Mouse (Mus musculus) C2C12 (cell line): ENCODE measurements at regions not wholly inside any gene's neighbourhood (a gene's known extent, or its start where the extent isn't known, plus 50 kb on each side); places are given as distances from the start of the nearest gene placed in this dataset.

Experiments
- H3K27me3 ChIP-seq: one replicate; pipeline ENCODE4 v1.6.1; 2011; ENCODE audit not compliant: control insufficient read depth, insufficient read depth, insufficient read length
- H3K36me3 ChIP-seq: one replicate; pipeline ENCODE4 v1.6.1; 2011; ENCODE audit not compliant: control insufficient read depth, insufficient read depth
- H3K4me3 ChIP-seq: one replicate; pipeline ENCODE4 v1.5.1; 2011; ENCODE audit warnings: mild to moderate bottlenecking, control low read depth; ENCODE audit not compliant: poor library complexity, insufficient read depth, severe bottlenecking
- H3K79me2 ChIP-seq: one replicate; pipeline ENCODE4 v1.6.1; 2011; ENCODE audit not compliant: control insufficient read depth, insufficient read depth
- H3K79me3 ChIP-seq: one replicate; pipeline ENCODE4 v1.6.1; 2011; ENCODE audit warnings: low read depth, control low read depth
- H3ac ChIP-seq: one replicate; pipeline ENCODE3; 2011; ENCODE audit warnings: low read depth; ENCODE audit not compliant: control insufficient read depth, insufficient read length
- CEBPB ChIP-seq: IDR thresholded peaks from one replicate; pipeline ENCODE4 v1.6.1; 2011; ENCODE audit warnings: low read depth, mild to moderate bottlenecking, control low read depth, moderate library complexity
- CTCF ChIP-seq: IDR thresholded peaks from one replicate; pipeline ENCODE4 v1.5.1; 2011; ENCODE audit not compliant: control insufficient read depth, insufficient read depth, insufficient read length
- FOSL1 ChIP-seq: IDR thresholded peaks from one replicate; pipeline ENCODE4 v1.8.0; 2011; ENCODE audit warnings: mild to moderate bottlenecking, low read length; ENCODE audit not compliant: poor library complexity, insufficient read depth, severe bottlenecking
- MAX ChIP-seq: IDR thresholded peaks from one replicate; pipeline ENCODE4 v1.6.1; 2011; ENCODE audit warnings: mild to moderate bottlenecking, control low read depth
- MYOD1 ChIP-seq: IDR thresholded peaks from one replicate; pipeline ENCODE4 v1.6.1; 2011; ENCODE audit warnings: low read depth; ENCODE audit not compliant: control insufficient read depth, insufficient read length
- MYOG ChIP-seq: IDR thresholded peaks from one replicate; pipeline ENCODE4 v1.6.1; 2011; ENCODE audit not compliant: control insufficient read depth, insufficient read length; ENCODE audit errors: extremely low read depth
- USF1 ChIP-seq: IDR thresholded peaks from one replicate; pipeline ENCODE4 v1.6.1; 2011; ENCODE audit warnings: low read depth, mild to moderate bottlenecking, control low read depth, moderate library complexity

DNA sequence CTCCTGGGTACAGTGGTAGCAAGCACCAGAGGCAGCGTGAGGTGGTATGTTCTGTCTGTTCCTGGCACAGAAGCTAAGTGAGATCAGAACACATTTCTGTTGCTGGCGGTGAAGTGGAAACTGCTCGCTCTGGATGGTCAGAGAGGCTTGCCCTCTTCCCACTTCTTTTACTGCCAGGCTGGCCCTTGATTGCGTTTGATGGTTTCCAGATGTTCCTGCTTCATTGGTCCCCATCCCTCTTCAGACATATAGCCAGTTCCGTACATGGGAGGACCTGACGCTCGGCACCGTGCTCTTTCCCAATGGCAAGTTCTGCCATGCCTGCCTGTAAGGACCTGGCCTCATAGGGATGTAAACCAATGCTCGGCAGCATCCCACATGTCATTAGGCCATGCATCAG lies 128.0 kb upstream of the Adamts16 start:
- no peak overlapping the region for H3K4me3 ChIP-seq
- H3ac ChIP-seq = no peak overlapping the region
- no peaks in the 10 kb centered on the region for H3K36me3 ChIP-seq
- TF ChIP-seq CTCF = no peak
- TF ChIP-seq MAX = no peak
- TF ChIP-seq MYOD1 = no peak
- TF ChIP-seq CEBPB = no peak
- TF ChIP-seq USF1 = no peak
- TF ChIP-seq FOSL1 = no peak
- no peak for TF ChIP-seq MYOG
- peaks cover 6% of the 10 kb centered on the region for H3K27me3 ChIP-seq
- no peaks in the 10 kb centered on the region for H3K79me3 ChIP-seq
- no peaks in the 10 kb centered on the region for H3K79me2 ChIP-seq

DNA sequence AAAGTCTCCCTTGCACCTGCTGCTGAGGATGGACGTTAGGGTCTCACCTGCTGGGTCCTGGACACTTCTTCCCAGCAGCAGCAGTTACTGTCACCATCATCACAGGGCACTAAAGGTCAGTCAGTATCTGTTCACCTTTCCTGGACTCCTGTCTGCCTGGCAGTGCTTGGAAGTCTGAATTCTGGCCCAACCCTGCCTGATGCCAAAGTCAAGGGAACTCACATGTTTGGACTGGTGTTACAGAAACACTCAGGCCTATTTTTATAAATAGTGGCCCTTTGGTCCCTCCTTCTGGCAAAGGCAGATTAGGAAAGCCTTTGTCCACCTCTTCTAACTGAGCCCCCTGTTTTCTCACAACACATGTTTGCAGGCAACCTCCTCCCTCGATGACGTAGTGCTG lies 126.2 kb upstream of the Adamts16 start:
- H3K79me3 ChIP-seq = no peaks in the 10 kb centered on the region
- H3K4me3 ChIP-seq = no peak overlapping the region
- H3K36me3 ChIP-seq = no peaks in the 10 kb centered on the region
- TF ChIP-seq MYOG (no peak), CEBPB (no peak), USF1 (no peak)
- H3K27me3 ChIP-seq = peaks cover 6% of the 10 kb centered on the region
- no peaks in the 10 kb centered on the region for H3K79me2 ChIP-seq
- H3ac ChIP-seq = no peak overlapping the region

- no peak overlapping the region for H3ac ChIP-seq
- no peaks in the 10 kb centered on the region for H3K36me3 ChIP-seq
- peaks cover 3% of the 10 kb centered on the region for H3K27me3 ChIP-seq
- no peaks in the 10 kb centered on the region for H3K79me2 ChIP-seq
- TF ChIP-seq USF1 (no peak), CTCF (no peak), FOSL1 (no peak), MYOG (no peak), MAX (no peak), MYOD1 (no peak), CEBPB (no peak)
- H3K79me3 ChIP-seq = no peaks in the 10 kb centered on the region
- H3K4me3 ChIP-seq = no peak overlapping the region
These were observed 121.8 kb upstream of the Adamts16 start for GRCm38 (mm10) chr13:70963384-70963783.

- no peaks in the 10 kb centered on the region for H3K79me3 ChIP-seq
- no peak overlapping the region for H3K4me3 ChIP-seq
- no peak overlapping the region for H3ac ChIP-seq
- no peaks in the 10 kb centered on the region for H3K79me2 ChIP-seq
- H3K27me3 ChIP-seq = peaks cover 11% of the 10 kb centered on the region
- TF ChIP-seq MYOD1 = no peak
- no peak for TF ChIP-seq MAX
- no peak for TF ChIP-seq USF1
- TF ChIP-seq CEBPB = no peak
- TF ChIP-seq MYOG = no peak
- TF ChIP-seq FOSL1 = no peak
- no peak for TF ChIP-seq CTCF
- H3K36me3 ChIP-seq = no peaks in the 10 kb centered on the region
These were observed 92.9 kb upstream of the Adamts16 start for GRCm38 (mm10) chr13:70934309-70935037.

DNA sequence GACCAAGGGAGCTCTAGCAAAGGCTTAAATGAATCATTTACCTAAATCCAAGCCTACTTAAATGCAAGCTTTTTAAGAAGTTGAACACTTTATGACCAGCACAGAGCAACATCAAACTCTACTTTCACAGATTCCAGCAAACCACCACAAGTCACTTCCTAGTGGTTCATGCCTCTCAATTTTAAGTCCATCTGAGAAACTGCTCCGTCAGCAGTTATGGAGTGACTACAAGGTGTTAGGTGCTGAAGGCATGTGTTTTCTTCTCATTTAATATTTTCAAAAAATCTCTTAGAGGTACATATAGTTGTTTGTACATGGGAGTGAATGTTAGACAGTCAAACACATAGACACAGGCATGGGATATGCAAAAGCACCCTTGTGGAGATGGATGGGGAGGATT lies 72.2 kb upstream of the Adamts16 start:
- H3K79me2 ChIP-seq = no peaks in the 10 kb centered on the region
- H3K36me3 ChIP-seq = no peaks in the 10 kb centered on the region
- TF ChIP-seq MAX (no peak), USF1 (no peak), FOSL1 (no peak), CEBPB (no peak), MYOD1 (no peak), MYOG (no peak), CTCF (no peak)
- H3K27me3 ChIP-seq = no peaks in the 10 kb centered on the region
- H3ac ChIP-seq = no peak overlapping the region
- H3K79me3 ChIP-seq = no peaks in the 10 kb centered on the region
- no peak overlapping the region for H3K4me3 ChIP-seq

DNA sequence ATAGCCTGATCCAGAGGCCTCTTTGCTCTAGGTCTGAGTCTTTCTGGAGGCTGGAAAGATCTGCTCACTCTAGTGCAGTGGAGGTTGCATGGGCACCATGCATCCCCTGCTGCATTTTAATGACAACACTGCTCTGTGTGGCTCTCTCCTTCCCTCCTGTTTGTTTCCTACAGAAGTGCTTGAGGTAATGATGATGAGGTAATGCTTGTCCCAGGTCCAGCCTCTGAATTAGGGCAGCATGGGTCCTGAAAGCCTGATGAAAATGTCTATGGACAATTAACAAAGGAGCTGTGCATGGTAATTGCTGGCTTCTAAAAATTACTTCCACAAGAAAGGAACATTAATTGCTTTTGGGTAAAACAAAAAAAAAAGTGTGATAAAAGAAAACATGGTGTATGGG lies 69.3 kb upstream of the Adamts16 start:
- Histone ChIP-seq H3K36me3 (no peaks in the 10 kb centered on the region), H3K79me2 (no peaks in the 10 kb centered on the region), H3K27me3 (no peaks in the 10 kb centered on the region), H3K79me3 (no peaks in the 10 kb centered on the region), H3K4me3 (no peak overlapping the region), H3ac (no peak overlapping the region)
- no peak for TF ChIP-seq CEBPB
- TF ChIP-seq CTCF = no peak
- no peak for TF ChIP-seq MAX
- TF ChIP-seq MYOG = no peak
- TF ChIP-seq MYOD1 = no peak
- TF ChIP-seq USF1 = no peak
- TF ChIP-seq FOSL1 = no peak
